Mouse (Mus musculus) erythroblast, embryonic 14.5 days (primary cell): ENCODE measurements around the gene Tmem107.

Experiments
- GATA1 ChIP-seq: IDR thresholded peaks from 2 replicates; pipeline ENCODE4 v1.6.1; 2012; ENCODE audit warnings: low read length, inconsistent platforms, mixed read lengths
- TAL1 ChIP-seq: IDR thresholded peaks from 3 replicates; pipeline ENCODE4 v1.6.1; 2012; ENCODE audit warnings: low read length, inconsistent platforms, mixed read lengths

DNA sequence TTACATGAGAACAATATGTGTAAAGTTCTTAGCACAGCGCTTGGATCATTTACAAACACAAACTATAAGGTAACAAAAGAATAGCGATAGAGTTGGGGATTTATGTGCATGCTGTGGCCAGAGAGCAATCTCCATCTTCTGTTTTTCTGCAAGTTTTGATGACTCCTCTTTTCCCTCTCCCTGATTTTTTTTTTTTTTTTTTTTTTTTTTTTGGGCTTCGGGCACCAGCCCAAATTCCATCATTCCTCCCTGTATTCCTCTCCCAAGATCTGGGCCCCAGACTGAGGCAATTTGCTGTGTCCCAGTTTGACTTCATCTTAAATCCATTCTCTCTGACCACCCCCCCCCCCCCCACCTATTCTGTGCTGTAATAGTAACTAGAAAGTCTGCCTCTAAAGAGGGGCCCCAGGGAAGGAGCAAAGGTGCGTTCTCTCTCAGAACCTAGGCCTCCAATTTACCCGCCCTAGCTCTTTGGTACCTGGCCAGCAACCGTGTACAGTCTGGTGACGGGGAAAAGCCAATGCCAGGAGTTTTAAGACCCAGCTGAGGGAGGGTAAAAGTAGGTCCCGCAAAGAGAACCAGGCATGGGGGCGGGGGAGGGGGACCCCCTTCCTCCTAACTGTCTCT lies 25.9 kb downstream of the Tmem107 start:
- TF ChIP-seq GATA1 = no peak
- no peak for TF ChIP-seq TAL1
